Mouse (Mus musculus): ENCODE data around the gene Nudt10.
"Not testable (repeated sequence)": the region's sequence is repeated elsewhere in the genome, so short reads cannot be mapped to it uniquely, and the experiment has no call there.

DNA sequence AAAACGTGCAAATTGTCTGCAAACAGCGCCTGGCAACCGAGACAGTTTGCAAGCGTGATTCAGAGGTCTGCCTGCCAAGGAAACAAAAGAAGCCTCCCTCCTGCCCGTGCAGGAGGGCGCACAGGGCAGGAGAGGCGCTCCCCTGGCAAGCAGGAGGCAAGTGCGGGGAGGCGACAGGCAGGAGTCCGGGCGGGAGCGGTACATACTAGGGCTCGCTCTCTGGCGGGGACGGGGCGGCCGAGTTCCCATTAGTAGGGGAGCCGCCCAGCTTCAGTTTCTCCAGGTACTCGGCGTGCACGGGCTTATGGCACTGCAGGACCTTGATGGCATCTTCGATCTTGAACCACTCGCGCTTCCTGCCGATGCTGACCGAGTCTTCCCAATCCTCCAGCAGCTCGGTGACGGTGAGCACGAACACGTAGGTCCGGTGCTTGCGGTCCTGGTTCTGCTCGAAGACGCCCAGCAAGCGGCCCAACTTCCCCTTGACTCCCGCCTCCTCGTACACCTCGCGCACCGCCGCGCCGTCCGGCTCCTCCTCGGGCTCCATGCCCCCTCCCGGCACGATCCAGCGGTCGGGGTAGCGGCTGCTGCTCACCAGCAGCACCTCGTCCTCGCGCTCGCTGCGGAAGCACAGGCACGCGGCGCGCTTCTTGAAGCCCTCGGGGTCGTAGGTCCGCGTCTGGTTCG lies 536 bp downstream of the Nudt10 start:
- TF ChIP-seq CTCF (IDR thresholded peaks at IDR 0.05; ENCODE audit: low read depth, low read length); POLR2A (IDR thresholded peaks at IDR 0.05; ENCODE audit: extremely low read depth, insufficient read depth, low read length): not testable (repeated sequence)

Measured in liver, adult 2 months (tissue).